Mouse (Mus musculus) kidney, adult 8-10 months (tissue): Measurements from ENCODE around the gene Kif18a.

Experiments
- DNase-seq, 2 experiments: peaks; one replicate each; pipeline ENCODE4 v3.0.0; 2022

Gene Kif18a

DNA sequence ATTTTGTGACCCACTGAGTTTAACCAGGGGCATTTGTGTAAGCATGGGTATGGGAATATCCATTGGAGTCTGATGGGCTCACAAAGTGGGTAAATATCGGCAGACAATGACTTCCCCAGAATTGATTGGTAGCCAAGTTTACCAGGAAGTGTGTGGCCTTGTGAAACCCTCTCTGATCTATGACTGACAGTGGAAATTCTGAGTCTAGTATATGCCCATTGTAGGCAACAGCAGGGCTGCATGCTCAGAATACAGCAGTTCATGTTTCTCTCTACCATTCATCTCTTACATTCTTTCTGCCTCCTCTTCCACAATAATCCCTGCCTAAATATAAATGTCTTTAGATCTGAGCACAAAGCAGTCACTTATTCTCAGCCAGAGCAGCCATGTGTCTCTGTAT, 103.5 kb downstream of the Kif18a start:
- DNase-seq, result no peak

DNA sequence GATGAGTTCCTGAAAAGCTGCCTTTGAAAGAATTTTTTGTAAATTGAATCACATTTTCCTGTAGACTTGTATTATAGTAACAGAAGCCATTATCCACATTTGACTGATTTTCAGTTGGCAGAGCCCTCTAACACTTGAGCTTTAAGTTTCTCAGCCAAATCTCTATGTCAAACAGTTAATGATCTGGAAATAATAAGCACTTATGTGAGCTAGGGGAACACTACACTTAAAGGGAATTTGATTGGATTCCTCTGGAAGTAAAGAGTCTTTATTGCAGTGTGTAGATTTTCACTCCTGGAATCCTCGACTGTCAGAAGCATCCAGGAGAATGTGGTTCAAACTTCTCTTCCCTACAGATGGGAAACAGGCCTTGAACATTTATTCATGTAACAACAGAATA, 105.7 kb downstream of the Kif18a start:
- DNase-seq, result no peak

DNA sequence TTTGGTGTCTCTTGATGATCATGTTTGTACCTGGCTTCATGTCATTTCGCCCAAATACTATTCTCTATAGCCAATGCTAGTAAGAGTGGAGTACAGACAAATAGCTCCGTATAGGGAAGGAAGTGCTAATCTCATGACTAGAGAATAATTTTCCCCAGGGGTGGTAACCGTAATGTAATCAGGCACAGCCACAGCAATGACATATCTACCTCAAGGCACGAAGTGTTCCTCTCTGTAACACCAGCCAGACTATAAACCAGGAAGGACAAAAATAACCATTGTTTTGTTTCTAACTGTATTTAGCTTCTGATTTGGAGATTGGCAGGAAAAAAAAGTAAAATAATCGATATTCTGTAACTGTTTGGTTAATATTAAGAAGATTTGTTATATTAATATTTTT, 108.2 kb downstream of the Kif18a start:
- no peak for DNase-seq

DNA sequence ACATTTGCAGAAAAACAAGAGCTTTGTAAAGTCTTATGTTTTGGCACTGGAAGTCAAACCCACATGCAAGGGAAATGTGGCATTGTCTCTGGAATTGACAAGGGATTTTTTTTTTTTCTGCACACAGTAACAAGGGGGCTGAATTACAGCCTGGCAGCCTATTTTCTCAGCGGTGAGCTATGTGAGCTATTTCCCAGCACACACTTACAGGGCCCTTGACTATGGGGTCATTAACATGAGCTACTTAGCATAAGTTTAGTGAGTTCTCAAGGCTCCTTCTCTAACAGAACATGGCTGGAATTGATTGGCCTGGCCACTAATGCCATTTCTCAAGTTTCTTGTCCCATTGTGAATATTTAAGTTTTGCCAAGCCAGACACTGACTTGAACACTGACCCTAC, 109.4 kb downstream of the Kif18a start:
- DNase-seq, result no peak
